Mouse (Mus musculus) cortical plate, adult 2 months (tissue): ENCODE measurements around the gene Slc44a4. TPM values are rescaled to one million over a fixed set of nuclear protein-coding genes. Genes with fewer than 3 reads are reported as not detected.
"Not testable (repeated sequence)": the region's sequence is repeated elsewhere in the genome, so short reads cannot be mapped to it uniquely, and the experiment has no call there.

Experiments used
- H3K27ac ChIP-seq: fragments of 200-500 bp; 2 replicates; pipeline ENCODE4 v1.5.1; 2012; ENCODE audit warnings: low read length, control low read depth, inconsistent platforms; ENCODE audit not compliant: insufficient read depth
- H3K4me1 ChIP-seq: fragments of 200-500 bp; 2 replicates; pipeline ENCODE4 v1.6.1; 2011; ENCODE audit warnings: low read length; ENCODE audit not compliant: control insufficient read depth, insufficient read depth
- H3K4me3 ChIP-seq: fragments of 200-500 bp; 2 replicates; pipeline ENCODE4 v1.5.1; 2011; ENCODE audit warnings: mild to moderate bottlenecking, low read length, control low read depth; ENCODE audit not compliant: insufficient read depth
- CTCF ChIP-seq: fragments of 200-500 bp; IDR thresholded peaks from 2 replicates; pipeline ENCODE4 v1.5.1; 2011; ENCODE audit warnings: mild to moderate bottlenecking, control low read depth, low read length; ENCODE audit not compliant: insufficient read depth; ENCODE audit errors: extremely low read depth
- POLR2A ChIP-seq: fragments of 200-500 bp; IDR thresholded peaks from 2 replicates; pipeline ENCODE4 v1.6.1; 2011; ENCODE audit warnings: mild to moderate bottlenecking, low read length, control low read depth; ENCODE audit not compliant: insufficient read depth; ENCODE audit errors: extremely low read depth
- polyA plus RNA-seq: library from polyadenylated mRNA; depleted of rRNA; stranded (reverse); fragments of >200 nt; gene quantifications from 2 replicates; pipeline ENCODE4 v1.2.3, GENCODE M21; 2012

Gene Slc44a4
- polyA plus RNA-seq, 1 experiment = 0.46 TPM

GRCm38 (mm10) chr17:34897373-34898159 is 16.7 kb upstream of the Slc44a4 start:
- H3K4me3 ChIP-seq = peak overlapping the region; percentile 53
- TF ChIP-seq CTCF (no peak), POLR2A (no peak)
- peak overlapping the region; percentile 84; the same call in 1 of the 2 replicates for H3K27ac ChIP-seq
- peaks cover 3% of the 10 kb centered on the region; the same call in 1 of the 2 replicates for H3K4me1 ChIP-seq

DNA sequence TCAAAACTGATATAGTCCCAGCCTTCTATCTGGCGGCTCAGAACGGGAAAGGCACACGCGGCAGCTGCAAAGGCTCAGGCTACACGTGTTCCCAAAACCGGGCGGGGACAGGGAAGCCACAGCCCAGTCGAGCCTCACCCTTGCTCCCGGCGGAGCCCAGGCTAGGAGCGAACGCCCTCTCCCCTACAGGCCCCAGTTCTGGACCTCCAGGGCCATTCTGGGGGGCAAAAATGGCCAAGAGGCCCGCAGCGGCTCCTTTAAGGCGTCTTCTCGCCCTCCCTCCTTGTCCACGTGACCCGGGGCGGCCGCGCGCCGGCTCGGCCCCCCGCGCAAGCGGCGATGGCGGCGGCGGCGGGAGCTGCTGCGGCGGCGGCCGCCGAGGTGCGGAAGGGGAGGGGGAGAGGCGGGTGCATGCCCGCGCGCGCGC is 16.1 kb upstream of the Slc44a4 start, which contains the start of the genes C2 and Ehmt2:
Gene C2, minus strand, starts transcription at position 106 of the 427 bp plus-strand sequence.
Gene Ehmt2, plus strand, starts transcription at position 310 of the 427 bp plus-strand sequence.
- Histone ChIP-seq H3K4me1 (peaks cover 3% of the 10 kb centered on the region; the same call in 1 of the 2 replicates), H3K4me3 (peak within 1 kb of the TSS; percentile 53), H3K27ac (peak within 1 kb of the TSS; percentile 84)
- no peak for TF ChIP-seq CTCF
- peak; percentile 34; the same call in 1 of the 2 replicates for TF ChIP-seq POLR2A

DNA sequence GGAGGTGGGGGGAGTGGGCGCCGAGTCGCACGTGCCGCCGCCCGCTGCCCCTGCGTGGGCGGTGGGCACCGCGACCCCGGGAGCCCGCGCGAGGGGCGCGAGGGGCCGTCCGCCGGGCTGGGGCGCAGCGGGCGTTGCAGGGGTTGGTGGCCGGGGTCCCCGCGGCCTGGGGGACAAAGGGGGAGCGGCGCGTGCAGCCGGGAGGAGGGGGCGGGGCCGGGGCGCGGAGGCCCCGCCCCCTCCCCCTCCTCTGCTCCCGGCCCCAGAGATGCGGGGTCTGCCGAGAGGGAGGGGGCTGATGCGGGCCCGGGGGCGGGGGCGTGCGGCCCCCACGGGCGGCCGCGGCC is 15.6 kb upstream of the Slc44a4 start:
- peak overlapping the region; percentile 53 for H3K4me3 ChIP-seq
- H3K4me1 ChIP-seq = peaks cover 3% of the 10 kb centered on the region; the same call in 1 of the 2 replicates
- TF ChIP-seq CTCF (no peak), POLR2A (no peak)
- no peak overlapping the region for H3K27ac ChIP-seq

DNA sequence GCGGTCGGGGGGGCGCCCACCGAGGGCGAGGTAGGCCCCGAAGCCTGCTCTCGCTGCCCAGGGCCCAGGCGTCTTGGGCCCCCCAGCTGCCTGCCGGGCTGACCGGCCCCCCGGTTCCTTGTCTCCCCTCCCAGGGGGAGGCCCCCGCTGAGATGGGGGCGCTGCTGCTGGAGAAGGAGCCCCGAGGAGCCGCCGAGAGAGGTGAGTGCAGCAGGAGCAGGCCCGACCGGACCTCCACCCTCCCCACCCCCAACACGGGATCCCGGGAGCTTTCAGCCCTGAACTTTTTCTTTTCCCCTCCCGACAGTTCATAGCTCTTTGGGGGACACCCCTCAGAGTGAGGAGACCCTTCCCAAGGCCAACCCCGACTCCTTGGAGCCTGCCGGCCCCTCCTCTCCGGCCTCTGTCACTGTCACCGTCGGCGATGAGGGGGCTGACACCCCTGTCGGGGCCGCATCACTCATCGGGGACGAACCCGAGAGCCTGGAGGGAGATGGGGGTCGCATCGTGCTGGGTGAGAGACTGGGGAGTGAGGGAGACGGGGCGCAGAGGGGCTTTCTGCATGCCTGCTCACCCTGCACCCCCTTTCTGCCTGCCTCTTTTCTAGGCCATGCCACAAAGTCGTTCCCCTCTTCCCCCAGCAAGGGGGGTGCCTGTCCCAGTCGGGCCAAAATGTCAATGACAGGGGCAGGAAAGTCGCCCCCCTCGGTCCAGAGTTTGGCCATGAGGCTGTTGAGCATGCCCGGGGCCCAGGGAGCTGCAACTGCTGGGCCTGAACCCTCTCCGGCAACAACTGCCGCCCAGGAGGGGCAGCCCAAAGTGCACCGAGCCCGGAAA is 15.0 kb upstream of the Slc44a4 start:
- TF ChIP-seq CTCF (no peak), POLR2A (no peak)
- Histone ChIP-seq H3K4me1 (peaks cover 3% of the 10 kb centered on the region; the same call in 1 of the 2 replicates), H3K27ac (peak overlapping the region; percentile 79), H3K4me3 (peak overlapping the region; percentile 53)

DNA sequence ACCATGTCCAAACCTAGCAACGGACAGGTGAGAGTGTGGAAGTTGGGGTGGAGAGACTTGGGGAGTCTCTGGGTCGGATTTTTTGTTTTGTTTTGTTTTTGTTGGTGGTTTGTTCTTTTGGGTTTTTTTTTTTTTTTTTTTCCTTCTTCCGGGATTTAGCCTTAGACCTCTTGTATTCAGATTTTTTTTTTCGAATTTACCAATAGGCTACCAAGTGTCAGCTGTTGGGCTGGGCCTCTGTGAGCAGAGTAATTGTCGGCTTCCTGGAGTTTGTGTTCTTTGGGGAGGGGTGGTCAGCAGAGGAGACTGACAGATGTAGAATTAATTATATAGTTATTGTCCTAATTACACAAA is 14.4 kb upstream of the Slc44a4 start:
- Histone ChIP-seq H3K27ac (no peak overlapping the region), H3K4me1 (peaks cover 3% of the 10 kb centered on the region; the same call in 1 of the 2 replicates), H3K4me3 (peak overlapping the region; percentile 53)
- TF ChIP-seq POLR2A = no peak
- TF ChIP-seq CTCF = no peak

DNA sequence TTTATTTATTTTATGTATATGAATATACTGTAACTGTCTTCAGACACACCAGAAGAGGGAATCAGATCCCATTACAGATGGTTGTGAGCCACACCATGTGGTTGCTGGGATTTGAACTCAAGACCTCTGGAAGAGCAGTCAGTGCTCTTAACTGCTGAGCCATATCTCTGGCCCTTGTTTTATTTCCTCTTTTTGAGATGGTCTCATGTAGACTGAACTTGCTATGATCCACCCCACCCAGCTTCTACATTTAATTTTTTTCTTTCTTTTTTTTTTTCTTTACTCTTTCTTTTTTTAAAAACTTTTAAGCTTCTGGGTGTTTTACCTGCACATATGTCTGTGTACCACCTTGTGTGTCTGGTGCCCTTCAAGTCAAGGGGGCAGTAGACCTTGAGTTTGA is 13.4 kb upstream of the Slc44a4 start:
- not testable (repeated sequence) for H3K4me3 ChIP-seq, H3K27ac ChIP-seq, H3K4me1 ChIP-seq

DNA sequence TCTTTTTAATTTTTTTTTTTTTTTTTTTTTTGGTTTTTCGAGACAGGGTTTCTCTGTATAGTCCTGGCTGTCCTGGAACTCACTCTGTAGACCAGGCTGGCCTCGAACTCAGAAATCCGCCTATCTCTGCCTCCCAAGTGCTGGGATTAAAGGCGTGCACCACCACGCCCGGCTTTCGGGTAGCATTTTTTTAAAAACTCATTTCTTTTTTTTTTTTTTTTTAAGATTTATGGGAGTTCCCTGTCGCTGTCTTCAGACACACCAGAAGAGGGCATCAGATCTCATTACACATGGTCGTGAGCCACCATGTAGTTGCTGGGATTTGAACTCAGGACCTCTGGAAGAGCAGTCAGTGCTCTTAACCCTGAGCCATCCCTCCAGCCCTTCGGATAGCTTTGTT is 12.3 kb upstream of the Slc44a4 start:
- H3K4me1 ChIP-seq, H3K27ac ChIP-seq, H3K4me3 ChIP-seq: not testable (repeated sequence)

- H3K27ac ChIP-seq = no peak overlapping the region
- H3K4me3 ChIP-seq = no peak overlapping the region
- H3K4me1 ChIP-seq = no peaks in the 10 kb centered on the region; the same call in 1 of the 2 replicates
- TF ChIP-seq POLR2A (no peak), CTCF (no peak)
Observed at GRCm38 (mm10) chr17:34902895-34903294, 11.4 kb upstream of the Slc44a4 start.

- Histone ChIP-seq H3K4me1 (no peaks in the 10 kb centered on the region), H3K27ac (no peak overlapping the region), H3K4me3 (no peak overlapping the region)
- TF ChIP-seq CTCF = no peak
- TF ChIP-seq POLR2A = no peak
Observed at GRCm38 (mm10) chr17:34910982-34911381, 3.3 kb upstream of the Slc44a4 start.

- Histone ChIP-seq H3K27ac (no peak overlapping the region), H3K4me1 (no peaks in the 10 kb centered on the region), H3K4me3 (no peak overlapping the region)
- no peak for TF ChIP-seq POLR2A
- TF ChIP-seq CTCF = peak; percentile 76
Observed at GRCm38 (mm10) chr17:34911945-34912351, 2.3 kb upstream of the Slc44a4 start.
